Mouse (Mus musculus): Measurements from ENCODE around the gene Dkk3.
"Not testable (repeated sequence)": the region's sequence is repeated elsewhere in the genome, so short reads cannot be mapped to it uniquely, and the experiment has no call there.

Gene Dkk3

GRCm38 (mm10) chr7:112128810-112129209 lies 30.0 kb downstream of the Dkk3 start:
- DNase-seq (ENCODE audit: low spot score), result no peak

- DNase-seq (ENCODE audit: low spot score), result no peak
Observed at GRCm38 (mm10) chr7:112127954-112128353, 30.9 kb downstream of the Dkk3 start.

GRCm38 (mm10) chr7:112127085-112127637 lies 31.7 kb downstream of the Dkk3 start:
- DNase-seq (ENCODE audit: low spot score), result peak; percentile 13

- no peak for DNase-seq (ENCODE audit: low spot score)
Observed at GRCm38 (mm10) chr7:112125625-112126260, 33.1 kb downstream of the Dkk3 start.

- DNase-seq (ENCODE audit: low spot score), result no peak
Observed at GRCm38 (mm10) chr7:112123612-112124011, 35.2 kb downstream of the Dkk3 start.

GRCm38 (mm10) chr7:112121866-112122500 lies 36.9 kb downstream of the Dkk3 start:
- no peak for DNase-seq (ENCODE audit: low spot score)

- no peak for DNase-seq (ENCODE audit: low spot score)
Observed at GRCm38 (mm10) chr7:112120861-112121810, 37.7 kb downstream of the Dkk3 start.

GRCm38 (mm10) chr7:112119248-112119647 lies 39.6 kb downstream of the Dkk3 start:
- no peak for DNase-seq (ENCODE audit: low spot score)

- no peak for DNase-seq (ENCODE audit: low spot score)
Observed at GRCm38 (mm10) chr7:112118086-112118485, 40.8 kb downstream of the Dkk3 start.

- no peak for DNase-seq (ENCODE audit: low spot score)
Observed at GRCm38 (mm10) chr7:112117501-112117900, 41.4 kb downstream of the Dkk3 start.

- DNase-seq (ENCODE audit: low spot score), result no peak
Observed at GRCm38 (mm10) chr7:112110638-112111372, 48.1 kb downstream of the Dkk3 start.

- DNase-seq (ENCODE audit: low spot score), result no peak
Observed at GRCm38 (mm10) chr7:112108757-112109156, 50.1 kb downstream of the Dkk3 start.

- no peak for DNase-seq (ENCODE audit: low spot score)
Observed at GRCm38 (mm10) chr7:112103816-112104215, 55.0 kb downstream of the Dkk3 start.

- no peak for DNase-seq (ENCODE audit: low spot score)
Observed at GRCm38 (mm10) chr7:112102933-112103332, 55.9 kb downstream of the Dkk3 start.

- DNase-seq (ENCODE audit: low spot score), result no peak
Observed at GRCm38 (mm10) chr7:112100887-112101286, 58.0 kb downstream of the Dkk3 start.

GRCm38 (mm10) chr7:112094923-112095322 lies 63.9 kb downstream of the Dkk3 start:
- DNase-seq (ENCODE audit: low spot score), result not testable (repeated sequence)

GRCm38 (mm10) chr7:112086186-112086585 lies 72.7 kb downstream of the Dkk3 start:
- no peak for DNase-seq (ENCODE audit: low spot score)

GRCm38 (mm10) chr7:112085062-112085461 lies 73.8 kb downstream of the Dkk3 start:
- peak; percentile 90 for DNase-seq (ENCODE audit: low spot score)

GRCm38 (mm10) chr7:112084222-112084621 lies 74.6 kb downstream of the Dkk3 start:
- no peak for DNase-seq (ENCODE audit: low spot score)

- DNase-seq (ENCODE audit: low spot score), result no peak
Observed at GRCm38 (mm10) chr7:112082636-112083035, 76.2 kb downstream of the Dkk3 start.

GRCm38 (mm10) chr7:112074868-112075267 lies 84.0 kb downstream of the Dkk3 start:
- DNase-seq (ENCODE audit: low spot score), result no peak

Measured in embryo, embryonic 10 days (tissue).